Mouse (Mus musculus) kidney, postnatal 36 days (tissue): Measurements from ENCODE around the gene Mtrex.

ENCODE experiments used
- DNase-seq, 2 experiments: peaks; one replicate each; pipeline ENCODE4 v3.0.0; 2021 to 2022; ENCODE audit warnings: mixed read lengths in 2 of 2

Mtrex gene

DNA sequence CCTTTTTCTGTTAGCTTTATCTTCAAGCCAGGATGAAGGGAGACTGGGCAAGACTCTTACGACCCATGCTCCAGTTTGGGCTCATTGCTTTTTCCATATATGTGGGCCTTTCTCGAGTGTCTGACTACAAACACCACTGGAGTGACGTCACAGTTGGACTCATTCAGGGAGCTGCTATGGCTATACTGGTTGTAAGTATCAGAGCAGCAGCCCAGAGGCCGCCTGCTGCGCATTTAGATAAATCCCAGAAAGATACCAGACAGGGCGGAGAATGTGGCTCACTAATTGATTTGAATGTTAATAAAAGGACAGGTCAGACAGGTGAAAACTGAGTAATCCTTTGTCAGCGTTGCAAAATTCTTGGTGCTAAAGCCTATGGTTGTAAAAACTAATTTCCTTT is 60.4 kb downstream of the Mtrex start:
- DNase-seq, result no peak

DNA sequence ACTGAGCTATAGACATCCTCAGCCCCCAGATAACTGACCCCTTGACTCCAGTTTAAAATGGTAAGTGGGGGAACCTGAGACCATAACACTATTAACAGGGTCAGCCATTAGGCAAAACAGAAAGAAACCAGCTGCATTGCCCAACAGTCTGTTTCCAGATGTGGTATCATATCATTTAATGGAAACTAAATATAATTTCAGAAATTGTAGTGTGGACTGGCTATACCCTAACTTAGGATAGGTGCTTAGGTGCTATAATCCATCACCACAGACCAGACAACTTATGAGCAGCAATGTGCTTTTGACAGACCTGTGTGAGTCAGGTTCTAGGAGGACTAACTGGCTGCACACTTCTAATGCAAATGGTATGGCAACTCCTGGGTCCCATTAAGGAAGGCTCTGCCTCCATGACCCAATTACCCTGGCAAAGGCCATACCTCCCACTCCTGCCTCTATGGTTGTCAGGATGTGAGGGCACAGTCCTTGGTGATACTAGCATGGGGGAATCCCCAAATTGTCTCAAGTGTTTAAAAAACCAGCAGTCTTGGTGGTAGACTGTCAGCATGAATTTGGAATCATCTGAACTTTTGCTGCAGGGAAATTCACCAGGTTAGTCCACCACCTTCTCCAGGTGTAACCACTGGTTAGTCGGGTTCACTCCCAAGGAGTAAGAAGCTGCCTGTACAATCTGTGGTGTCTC is 64.1 kb downstream of the Mtrex start:
- DNase-seq, result no peak

DNA sequence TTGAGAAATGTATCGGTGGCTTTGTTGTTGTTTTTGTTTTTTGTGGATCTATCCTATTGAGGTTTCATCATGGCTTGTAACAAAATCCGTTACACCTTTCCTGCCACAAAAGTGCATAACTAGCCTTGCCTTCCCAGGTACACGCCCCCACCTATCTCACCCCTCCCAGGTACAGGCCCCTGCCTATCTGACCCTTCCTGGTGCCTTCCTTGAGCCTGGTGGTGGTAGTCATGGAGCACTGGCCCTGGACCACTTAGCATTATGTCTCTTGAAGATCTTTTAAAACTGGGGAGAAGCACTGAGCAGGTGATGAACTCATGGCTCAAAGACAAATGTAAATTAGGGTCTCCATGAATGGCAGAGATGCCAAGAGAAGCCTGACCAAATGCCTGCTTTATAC is 64.9 kb downstream of the Mtrex start:
- no peak for DNase-seq

DNA sequence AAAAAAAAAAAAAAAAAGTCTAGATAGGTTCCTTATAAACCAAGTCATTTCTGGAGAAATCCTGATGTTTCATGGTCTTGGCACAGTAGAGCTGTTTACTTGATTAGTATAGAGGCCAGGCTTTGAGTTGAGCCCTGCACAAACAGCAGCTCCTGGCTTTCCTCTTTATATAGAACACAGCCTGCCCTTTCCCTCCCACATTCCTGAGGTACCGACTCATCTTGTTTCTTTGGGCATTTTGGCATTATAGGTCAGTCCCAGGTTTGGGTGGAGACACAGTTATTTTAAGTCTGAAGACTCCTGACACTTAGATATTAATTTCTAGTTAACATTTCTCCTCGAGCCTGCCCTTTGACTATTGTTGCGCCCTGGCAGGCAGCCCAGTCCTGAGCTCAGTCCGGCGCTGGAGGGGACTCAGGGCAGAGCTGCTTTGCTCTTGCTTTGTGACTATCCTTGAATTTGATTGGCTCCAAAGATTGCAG is 65.3 kb downstream of the Mtrex start:
- peak; percentile 78 to 88 for DNase-seq

DNA sequence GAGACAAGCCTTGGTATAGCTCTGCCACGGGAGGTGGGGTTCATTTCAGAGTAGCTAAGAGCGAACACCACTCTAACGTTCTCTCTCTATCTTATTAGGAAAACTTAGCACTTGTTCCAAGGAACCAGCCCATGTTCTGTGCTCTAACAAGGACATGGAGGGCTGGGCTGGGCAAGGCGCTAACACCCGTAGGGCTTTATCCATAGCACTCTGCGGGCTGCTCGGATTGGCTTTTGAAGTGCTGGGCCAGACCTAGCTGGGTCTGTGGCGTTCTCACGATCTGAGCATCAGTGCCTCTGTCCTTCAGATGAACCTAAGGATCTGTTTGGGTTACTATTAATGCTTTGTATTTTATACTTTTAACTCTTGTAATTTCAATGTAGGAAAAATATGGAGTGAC is 66.3 kb downstream of the Mtrex start:
- no peak for DNase-seq

DNA sequence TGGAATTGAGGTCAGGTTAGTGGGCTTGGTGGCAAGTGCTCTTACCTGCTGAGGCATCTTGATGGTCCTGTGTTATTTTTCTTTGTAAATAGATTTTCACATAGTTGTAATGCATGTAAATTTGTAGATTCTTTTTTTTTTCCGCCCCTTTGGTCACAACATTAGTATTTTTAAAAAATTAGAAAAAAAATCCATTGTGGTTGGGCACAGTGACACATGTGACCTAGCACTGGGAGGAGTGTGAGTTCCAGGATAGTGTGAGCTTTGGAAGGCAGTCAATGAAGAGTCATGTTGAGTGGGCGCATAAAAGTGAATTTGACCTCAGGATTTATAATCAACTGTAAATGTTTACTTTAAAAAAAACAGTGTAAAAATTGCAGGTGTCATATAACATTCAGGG is 66.8 kb downstream of the Mtrex start:
- no peak for DNase-seq

DNA sequence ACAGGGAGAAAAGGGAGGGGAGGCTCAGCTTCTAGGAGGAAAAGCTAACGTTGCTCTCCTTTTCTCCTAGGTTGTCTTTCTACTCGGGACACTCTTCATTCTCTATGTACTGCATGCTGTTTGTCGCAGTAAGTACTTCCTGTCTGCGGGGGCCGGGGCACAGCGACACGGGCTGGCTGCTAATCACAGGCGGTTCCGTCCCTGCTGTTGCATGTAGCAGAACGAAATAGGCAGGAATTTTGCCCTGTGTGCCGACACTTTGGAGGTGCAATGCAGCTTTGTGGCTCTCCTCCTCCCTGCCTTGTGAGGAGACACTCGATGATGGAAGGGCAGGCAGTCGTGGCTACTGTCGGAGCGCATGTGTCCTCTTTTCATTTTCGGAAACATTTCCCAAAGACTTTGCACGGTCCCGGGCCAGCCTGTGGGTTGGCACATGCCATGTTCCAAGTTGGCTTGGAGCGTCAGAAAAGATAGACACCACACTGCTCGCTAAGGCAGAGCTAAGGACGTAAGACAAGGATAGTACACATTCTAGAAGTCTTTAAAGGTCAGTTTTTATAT is 67.5 kb downstream of the Mtrex start:
- no peak for DNase-seq

DNA sequence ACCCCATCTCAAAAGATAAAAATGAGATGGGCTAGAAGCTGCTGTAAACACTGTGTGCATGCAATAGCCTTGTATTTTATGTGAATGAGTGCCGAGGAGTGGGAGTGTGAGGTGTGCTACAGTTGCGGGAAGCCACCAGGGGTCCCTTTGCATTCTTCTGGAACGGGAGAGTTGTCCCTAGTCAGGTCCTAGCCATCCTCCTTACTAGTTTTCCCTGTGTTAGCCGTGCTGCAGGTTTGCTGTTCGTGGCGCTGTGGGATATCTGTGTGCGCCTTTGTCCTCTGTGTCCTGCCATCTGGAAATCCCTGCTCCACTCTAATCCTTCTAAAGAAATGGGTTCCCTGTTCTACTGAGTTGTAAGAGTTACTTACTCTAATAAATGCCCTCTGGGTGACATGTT is 69.3 kb downstream of the Mtrex start:
- no peak for DNase-seq

DNA sequence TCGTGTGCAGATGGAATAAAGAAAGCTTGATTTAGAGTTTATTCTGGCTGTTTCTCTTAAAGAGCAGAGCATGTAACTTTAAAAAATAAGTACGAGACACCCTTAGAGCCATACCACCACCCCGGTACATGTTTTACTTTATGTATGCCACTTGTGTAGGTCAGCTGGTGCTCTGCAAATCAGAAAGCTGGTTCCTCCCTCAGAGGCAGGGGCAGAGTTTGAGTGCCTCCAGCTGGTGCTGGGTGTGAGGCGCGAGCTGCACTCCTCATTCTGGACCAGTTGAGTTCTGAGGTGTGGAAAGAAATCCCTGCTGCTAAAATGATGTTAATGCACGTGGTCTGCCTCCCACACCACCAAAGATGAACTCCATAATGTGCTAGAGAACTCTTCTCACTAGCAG is 72.8 kb downstream of the Mtrex start:
- no peak for DNase-seq

DNA sequence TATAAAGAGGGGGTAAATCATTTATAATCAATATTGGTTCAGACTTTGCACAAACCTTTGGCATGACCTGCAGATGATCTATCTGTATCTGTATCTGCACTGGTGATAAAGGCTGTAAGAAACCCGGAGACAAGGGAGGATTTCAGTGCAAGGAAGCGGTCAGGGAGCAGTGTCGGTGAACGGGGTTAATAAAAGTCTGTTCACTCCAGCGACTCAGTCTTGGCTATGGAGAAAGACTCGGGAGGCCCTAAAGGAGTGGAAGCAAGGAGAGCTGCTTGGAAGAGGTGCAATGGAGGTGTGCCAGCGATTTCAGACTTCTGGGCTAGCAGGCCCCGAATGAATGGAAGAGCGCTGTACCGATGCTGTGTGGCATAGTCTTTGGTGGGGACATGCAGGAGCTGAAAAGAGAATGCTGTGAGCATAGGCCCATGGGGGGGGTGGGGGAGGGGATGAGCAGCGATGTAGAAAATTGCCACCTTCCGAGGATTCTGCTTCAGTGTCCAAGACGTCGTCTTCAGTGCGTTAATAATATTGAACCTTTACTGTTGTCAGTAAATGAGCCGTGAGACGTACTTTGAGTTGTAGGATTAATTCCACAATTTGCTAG is 73.4 kb downstream of the Mtrex start:
- no peak for DNase-seq

DNA sequence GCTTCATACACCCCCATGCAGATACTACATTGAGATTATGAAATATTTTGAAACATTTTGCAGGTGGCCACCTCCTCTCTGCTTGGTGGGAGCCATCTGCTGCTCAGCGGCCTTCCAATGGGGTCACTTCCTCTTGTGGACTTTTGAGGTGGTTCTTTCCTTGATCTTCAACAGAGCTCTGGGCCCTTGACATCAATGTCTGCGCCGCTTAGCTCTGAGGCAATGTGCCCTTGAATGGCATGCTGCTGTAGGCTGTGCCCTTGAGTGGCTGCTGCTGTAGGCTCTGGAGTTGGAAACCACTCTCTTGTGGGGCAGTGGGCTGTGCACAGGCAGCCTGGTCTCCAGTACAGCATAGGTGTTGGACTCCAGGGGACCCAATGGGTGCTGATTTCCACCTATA is 81.3 kb downstream of the Mtrex start:
- DNase-seq, result no peak

DNA sequence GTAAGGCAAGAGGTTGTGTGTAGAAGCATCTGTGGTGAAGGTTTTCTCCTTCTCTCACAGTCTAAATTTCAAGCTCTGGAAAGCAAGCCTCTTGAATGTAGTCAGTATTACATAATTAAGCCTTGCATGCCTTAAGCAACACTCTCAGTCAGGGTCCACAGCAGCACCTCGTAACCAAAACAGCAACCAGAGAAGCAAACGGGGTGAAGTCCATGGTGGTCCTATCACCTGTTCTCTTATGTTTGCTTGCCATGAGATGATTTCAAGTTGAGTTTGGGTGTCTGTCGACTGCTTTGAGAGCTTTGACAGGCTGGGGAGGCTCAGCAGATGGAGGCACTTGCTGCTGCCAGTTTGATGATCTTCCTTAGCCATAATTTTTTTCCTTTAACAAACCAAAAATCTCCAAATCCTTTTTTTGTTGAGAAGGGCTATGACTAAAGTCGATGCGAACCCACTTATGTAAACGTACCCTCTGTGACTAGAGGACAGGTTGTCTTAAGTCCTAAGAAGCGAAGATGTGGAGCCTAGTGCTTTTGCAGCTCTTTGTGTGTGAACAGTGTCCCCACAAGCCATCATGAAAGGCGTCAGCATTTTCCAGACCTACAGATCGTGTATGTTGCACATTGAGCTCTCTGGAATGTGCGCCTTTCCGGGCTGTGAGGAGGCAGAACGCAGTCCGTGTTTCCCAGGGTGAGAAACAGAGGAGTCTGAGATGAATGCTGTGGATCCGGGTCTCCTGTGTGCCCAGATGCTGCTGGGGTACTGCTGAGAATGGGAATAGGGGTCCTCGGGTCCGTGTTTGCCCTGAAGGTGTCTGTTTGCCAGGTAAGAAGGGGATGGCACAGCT is 86.7 kb downstream of the Mtrex start:
- no peak for DNase-seq

DNA sequence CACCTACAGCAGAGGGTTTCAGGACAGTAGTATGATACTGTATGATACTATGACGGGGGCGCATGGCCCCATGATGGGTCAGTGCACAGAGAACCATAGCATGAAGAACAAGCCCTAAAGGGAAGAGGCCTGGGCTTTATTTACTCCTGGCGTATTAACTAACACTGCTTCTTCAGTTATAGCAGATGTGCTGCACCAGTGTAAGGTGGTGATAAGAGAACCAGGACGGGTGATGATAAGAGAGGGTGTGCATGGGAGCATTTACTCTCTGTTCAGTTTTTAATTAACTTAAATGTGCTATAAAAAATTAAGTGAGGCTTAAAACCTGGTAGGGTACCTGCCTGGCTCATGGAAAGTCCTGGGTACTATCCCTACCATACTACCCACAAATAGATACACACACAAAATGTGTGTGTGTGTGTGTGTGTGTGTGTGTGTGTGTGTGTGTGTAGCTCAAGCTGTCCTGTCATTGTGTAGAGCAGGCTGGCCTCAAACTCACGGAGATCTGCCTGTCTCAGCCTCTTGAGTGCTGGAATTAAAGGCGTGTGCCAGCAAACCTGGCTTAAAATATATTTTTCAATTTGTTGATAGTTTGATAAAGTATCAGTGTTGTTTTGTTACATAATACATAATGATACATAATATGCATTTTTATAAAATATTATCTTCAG is 88.5 kb downstream of the Mtrex start:
- no peak for DNase-seq

DNA sequence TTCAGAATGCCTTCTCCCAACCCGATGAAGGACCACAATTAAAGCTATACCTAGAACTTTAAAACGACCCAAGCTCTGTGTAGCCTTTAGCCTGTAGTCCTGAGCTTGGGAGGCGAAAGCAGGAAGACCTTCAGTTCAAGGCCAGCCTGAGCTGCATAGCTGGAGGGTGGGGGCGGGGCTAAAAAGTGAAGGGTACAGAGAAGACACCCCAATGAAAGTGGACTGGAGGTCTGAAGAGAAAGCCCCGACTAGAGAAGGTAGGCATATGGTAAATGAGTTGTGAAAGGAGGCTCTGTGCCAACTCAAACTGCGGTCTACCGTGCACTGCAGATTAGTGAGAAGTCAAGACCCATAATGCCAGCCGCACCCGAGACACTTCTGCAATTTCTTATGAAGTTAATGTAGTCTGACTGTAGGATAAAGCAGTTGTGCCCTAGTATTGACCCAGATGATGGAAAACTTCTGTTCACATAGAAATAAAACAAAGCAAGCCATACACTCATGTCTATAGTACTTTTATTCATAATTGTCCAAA is 89.5 kb downstream of the Mtrex start:
- DNase-seq, result no peak

DNA sequence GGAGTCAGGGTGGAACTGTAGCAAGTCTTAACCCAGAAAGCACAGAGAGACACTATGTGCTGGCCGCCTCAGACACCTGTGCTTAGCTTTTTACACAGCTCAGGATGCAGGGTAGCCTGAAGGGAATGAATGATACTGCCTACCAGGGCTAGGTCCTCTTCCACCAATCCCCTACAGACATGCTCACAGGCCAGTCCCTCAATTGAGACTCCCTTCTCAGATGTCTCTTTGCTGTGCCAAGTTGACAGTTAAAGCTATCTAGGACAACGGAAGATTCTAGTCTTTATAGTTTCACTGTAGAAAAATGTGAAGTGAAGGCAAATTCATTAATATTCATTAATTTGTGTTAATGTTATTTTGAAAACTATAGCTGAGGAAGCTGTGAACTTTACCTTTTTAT is 90.2 kb downstream of the Mtrex start:
- no peak for DNase-seq

DNA sequence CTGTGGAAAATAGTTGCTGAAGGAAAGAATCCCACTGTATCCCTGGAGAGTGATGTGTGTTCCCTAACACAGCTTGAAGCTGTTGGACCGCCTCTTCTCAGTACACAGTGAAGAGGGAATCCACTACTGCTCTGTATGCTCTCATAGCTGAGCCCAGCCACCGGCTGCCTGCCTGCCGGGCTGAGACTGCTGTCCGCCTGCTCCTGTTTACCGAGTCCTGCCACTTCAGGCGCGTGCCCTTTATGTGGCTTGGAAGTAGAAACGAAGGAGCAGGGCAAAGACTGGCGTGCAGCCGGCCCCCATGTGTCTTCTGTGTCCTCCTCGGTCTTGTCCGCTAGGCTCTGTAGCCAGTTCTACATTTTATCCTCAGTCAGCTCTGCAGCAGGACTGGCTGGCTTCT is 92.1 kb downstream of the Mtrex start:
- no peak for DNase-seq

DNA sequence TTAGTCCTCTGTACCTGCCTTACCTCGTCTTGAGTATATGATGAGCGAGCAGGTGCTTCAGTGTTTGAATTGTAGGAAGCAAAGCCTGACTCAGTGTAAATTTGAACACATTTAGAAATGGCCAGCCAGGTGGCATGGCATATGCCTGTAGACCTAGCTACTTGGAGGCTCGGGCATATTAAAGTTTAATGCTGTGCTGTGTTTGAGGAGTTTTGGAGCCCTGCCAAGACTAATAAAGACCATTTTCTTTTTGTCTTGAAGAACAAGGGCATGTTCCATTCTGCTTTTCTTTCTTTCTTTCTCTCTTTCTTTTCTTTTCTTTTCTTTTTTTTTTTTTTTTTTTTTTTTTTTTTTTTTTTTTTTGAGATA is 93.3 kb downstream of the Mtrex start:
- DNase-seq, result peak in 1 of 2 experiments; percentile 18

DNA sequence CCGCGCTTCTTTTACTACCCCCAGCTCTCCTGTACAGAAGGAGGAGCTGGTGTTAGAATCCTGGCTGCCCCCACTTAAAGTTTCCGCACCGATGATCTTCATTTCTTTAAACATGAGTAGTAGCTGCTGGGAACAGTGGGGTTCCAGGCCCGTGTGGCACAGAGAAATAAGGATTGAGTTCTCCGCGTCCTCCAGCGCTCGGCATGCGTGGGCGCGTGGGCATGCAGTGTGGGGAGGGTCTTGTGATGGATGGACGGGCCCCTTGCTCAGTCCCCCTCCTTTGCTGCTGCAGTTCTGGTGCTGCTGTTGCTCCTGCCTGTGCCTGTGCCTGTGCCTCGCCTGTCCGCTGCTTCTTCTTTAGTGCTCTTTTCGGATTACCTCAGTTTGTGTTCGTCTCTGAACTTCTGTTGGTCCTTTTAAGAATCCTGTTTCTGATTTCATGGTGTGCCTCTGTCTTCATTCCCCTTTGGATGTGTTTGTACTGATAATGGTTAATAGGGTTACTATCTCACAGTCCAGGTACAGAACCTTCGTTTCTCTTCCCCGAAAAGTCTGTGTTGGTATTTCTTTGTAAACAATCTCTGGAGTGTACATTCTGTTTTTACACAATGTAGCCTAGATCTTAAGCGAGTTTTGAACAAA is 93.8 kb downstream of the Mtrex start:
- no peak for DNase-seq

DNA sequence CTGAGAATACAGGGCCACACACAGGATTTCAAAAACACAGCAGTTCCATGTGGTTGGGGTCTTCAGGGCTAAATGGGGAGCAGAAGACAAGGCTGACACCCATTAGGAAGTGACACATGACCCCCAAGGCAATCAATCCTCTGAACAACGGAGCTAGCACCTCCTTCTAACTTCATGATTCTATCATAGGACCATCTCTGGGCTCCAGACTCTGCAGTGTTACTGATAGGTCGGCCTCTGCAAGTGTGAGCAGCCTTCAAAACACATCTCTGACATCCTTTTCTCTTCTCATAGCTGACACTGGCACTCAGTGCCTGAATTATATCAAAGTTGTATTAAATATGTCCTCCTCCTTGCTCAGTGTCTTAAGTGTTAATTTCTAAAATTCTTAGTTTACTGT is 94.6 kb downstream of the Mtrex start:
- DNase-seq, result no peak

DNA sequence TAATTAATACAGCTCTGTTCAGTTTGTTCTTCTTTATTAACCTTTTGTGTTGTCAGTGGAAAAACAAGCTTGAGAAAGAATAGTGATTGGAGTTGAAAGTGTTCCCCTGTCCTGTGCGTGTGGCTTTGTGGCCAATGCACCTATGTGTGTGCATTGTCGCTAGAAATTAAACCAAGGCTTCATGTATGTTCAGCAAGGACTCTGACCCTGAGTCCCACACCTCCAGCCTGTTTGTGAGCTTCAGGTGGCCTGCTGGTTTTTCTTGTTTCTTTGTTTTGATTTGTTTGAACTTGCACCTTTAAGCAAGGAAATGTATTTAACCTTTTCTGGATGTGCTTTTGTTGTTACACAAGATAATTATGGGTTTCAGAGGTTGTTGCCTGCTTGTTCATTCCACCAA is 97.6 kb downstream of the Mtrex start:
- no peak for DNase-seq

DNA sequence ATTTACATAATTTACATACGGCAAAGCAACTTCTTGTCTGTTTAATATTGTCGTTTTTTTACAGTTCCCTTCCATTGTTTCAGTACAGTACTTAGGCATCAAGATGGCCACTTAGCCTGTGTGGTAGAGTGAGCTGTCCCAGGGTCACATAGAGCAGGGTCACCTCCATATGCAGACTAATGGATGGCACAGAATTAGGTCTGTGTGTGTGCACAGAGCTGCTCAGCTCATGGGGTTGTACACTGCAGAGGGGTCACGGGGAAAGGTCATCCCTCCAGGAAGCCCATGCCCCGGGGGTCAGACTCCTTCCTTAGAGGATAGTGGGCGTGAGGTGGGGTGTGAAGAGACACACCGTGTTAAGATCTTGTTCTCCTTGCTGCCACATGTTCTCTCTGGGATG is 101.7 kb downstream of the Mtrex start:
- DNase-seq, result no peak

DNA sequence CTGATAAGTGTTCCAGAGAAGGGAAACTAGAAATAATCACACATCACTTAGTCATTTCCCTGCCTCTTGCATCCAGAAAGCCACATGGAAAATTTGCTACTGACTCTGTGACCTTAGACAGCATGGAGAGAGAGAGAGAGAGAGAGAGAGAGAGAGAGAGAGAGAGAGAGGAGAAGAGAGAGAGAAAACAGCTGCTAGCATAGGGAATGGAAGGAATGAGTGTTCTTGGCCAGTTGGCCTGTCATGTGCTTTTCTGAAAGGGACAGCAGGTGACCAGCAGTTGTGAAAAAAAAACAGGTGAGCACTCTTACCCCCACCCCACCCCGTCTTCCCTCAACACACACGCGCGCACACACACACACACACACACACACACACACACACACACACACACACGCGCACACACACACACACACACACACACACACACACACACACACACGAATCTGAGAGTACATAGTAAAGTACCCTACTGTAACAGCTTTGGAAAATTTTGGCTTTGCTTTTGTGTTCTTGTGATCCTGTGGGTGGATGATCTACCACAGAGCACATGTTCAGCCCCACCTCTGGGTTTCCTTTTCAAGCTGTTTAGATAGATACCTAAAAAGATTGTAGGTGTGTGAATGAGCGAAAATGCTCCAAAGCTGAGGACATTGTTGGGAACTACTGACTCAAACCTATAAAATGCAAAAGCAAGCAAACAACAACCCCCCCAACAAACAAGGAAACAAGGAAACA is 103.1 kb downstream of the Mtrex start:
- DNase-seq, result no peak
